Mouse (Mus musculus) liver, embryonic 16.5 days (tissue): ENCODE data around the gene Ankle1. TPM values are rescaled to one million over a fixed set of nuclear protein-coding genes. Genes with fewer than 3 reads are reported as not detected.

Experiments
- ATAC-seq: fragments of 200-750 bp; cut with Nextera tagmentation; 2 replicates; pipeline ENCODE4 v1.8.0; 2017; ENCODE audit warnings: low read depth, mild to moderate bottlenecking, moderate number of reproducible peaks, moderate library complexity
- H3K27ac ChIP-seq: fragments of 300-500 bp; sonication (generic); 2 replicates; pipeline ENCODE4 v1.5.1; 2014; ENCODE audit warnings: mild to moderate bottlenecking, low read length
- H3K27me3 ChIP-seq: fragments of 300-500 bp; sonication (generic); 2 replicates; pipeline ENCODE4 v1.6.1; 2014; ENCODE audit warnings: low read depth, low read length, mixed read lengths; ENCODE audit not compliant: control insufficient read depth, insufficient read depth
- H3K36me3 ChIP-seq: fragments of 300-500 bp; sonication (generic); 2 replicates; pipeline ENCODE4 v1.6.1; 2014; ENCODE audit warnings: mild to moderate bottlenecking; ENCODE audit not compliant: control insufficient read depth, insufficient read depth
- H3K4me1 ChIP-seq: fragments of 300-500 bp; sonication (generic); 2 replicates; pipeline ENCODE4 v1.6.1; 2014; ENCODE audit warnings: low read depth, low read length, mixed read lengths; ENCODE audit not compliant: control insufficient read depth
- H3K4me2 ChIP-seq: fragments of 300-500 bp; sonication (generic); 2 replicates; pipeline ENCODE4 v1.6.1; 2014; ENCODE audit warnings: low read depth, low read length, mixed read lengths
- H3K4me3 ChIP-seq: fragments of 300-500 bp; sonication (generic); 2 replicates; pipeline ENCODE4 v1.5.1; 2014; ENCODE audit warnings: low read depth, mild to moderate bottlenecking, low read length
- H3K9ac ChIP-seq: fragments of 300-500 bp; sonication (generic); 2 replicates; pipeline ENCODE4 v1.6.1; 2014; ENCODE audit warnings: low read depth, low read length
- H3K9me3 ChIP-seq: fragments of 300-500 bp; sonication (generic); replicated peaks from 2 replicates; pipeline ENCODE4 v1.6.1; 2016; ENCODE audit warnings: low read length; ENCODE audit not compliant: control insufficient read depth
- WGBS: fragments of 180-500 bp; shearing (Covaris S2); extraction: QIAGEN DNeasy Blood & Tissue Kit; methylation state at CpG from one replicate; pipeline ENCODE4 v1.1.7; 2014; ENCODE audit not compliant: insufficient replicate concordance; 5-methylcytosine and 5-hydroxymethylcytosine counted together
- polyA plus RNA-seq: library from polyadenylated mRNA; unstranded; fragments of >200 nt; fragmentation: Nextera tagmentation; extraction: Ambion mirVana; gene quantifications from 2 replicates; pipeline ENCODE4 v1.2.1, GENCODE M21; 2015

Gene Ankle1
- 39.8 and 48.1 TPM in 2 replicates for polyA plus RNA-seq

GRCm38 (mm10) chr8:71405401-71406098 lies at the start of gene Ankle1:
Ankle1 (plus strand) TSS chr8:71406010.
- Histone ChIP-seq H3K27me3 (no peaks in the 10 kb centered on the region), H3K27ac (peak within 1 kb of the TSS; percentile 74), H3K9ac (peak within 1 kb of the TSS; percentile 98), H3K4me1 (peaks cover 21% of the 10 kb centered on the region), H3K36me3 (peaks cover 30% of the 10 kb centered on the region), H3K4me2 (peak within 1 kb of the TSS; percentile 78), H3K4me3 (peak within 1 kb of the TSS; percentile 99), H3K9me3 (no peaks in the 10 kb centered on the region)
- WGBS, result 13% methylated on average over 33 of the region's 33 CpGs
- peak; percentile 91 for ATAC-seq

GRCm38 (mm10) chr8:71358026-71358425 lies 47.8 kb upstream of the Ankle1 start:
- Histone ChIP-seq H3K4me1 (no peaks in the 10 kb centered on the region), H3K9me3 (no peaks in the 10 kb centered on the region), H3K4me3 (no peak overlapping the region), H3K9ac (no peak overlapping the region), H3K27me3 (no peaks in the 10 kb centered on the region), H3K36me3 (peaks cover 11% of the 10 kb centered on the region), H3K27ac (no peak overlapping the region), H3K4me2 (no peak overlapping the region)
- no peak for ATAC-seq
- 72% methylated on average over 3 of the region's 3 CpGs for WGBS

- WGBS, result under 1% methylated on average over 56 of the region's 56 CpGs
- Histone ChIP-seq H3K4me1 (peaks cover 30% of the 10 kb centered on the region), H3K4me3 (peak within 1 kb of the TSS; percentile 66), H3K4me2 (peak within 1 kb of the TSS; percentile 83), H3K36me3 (no peaks in the 10 kb centered on the region; the same call in 1 of the 2 replicates), H3K27ac (peak within 1 kb of the TSS; percentile 83), H3K9me3 (no peaks in the 10 kb centered on the region), H3K9ac (peak within 1 kb of the TSS; percentile 57), H3K27me3 (no peaks in the 10 kb centered on the region)
- ATAC-seq, result peak; percentile 66
Measured at GRCm38 (mm10) chr8:71366771-71367528, 38.9 kb upstream of the Ankle1 start, which contains the start of gene Use1. Use1 (plus strand) TSS chr8:71366848.

GRCm38 (mm10) chr8:71367529-71368176 lies 38.2 kb upstream of the Ankle1 start:
- H3K9me3 ChIP-seq, result no peaks in the 10 kb centered on the region
- WGBS, result 34% methylated on average over 17 of the region's 17 CpGs
- peak overlapping the region; percentile 78 for H3K4me2 ChIP-seq
- H3K27ac ChIP-seq, result peak overlapping the region; percentile 83
- peaks cover 30% of the 10 kb centered on the region for H3K4me1 ChIP-seq
- H3K36me3 ChIP-seq, result no peaks in the 10 kb centered on the region; the same call in 1 of the 2 replicates
- peak overlapping the region; percentile 57 for H3K9ac ChIP-seq
- no peak for ATAC-seq
- H3K4me3 ChIP-seq, result peak overlapping the region; percentile 66
- no peaks in the 10 kb centered on the region for H3K27me3 ChIP-seq

- peak overlapping the region; percentile 66; the same call in 1 of the 2 replicates for H3K4me3 ChIP-seq
- H3K9me3 ChIP-seq, result no peaks in the 10 kb centered on the region
- H3K4me2 ChIP-seq, result peak overlapping the region; percentile 78; the same call in 1 of the 2 replicates
- no peaks in the 10 kb centered on the region for H3K27me3 ChIP-seq
- no peak for ATAC-seq
- H3K4me1 ChIP-seq, result peaks cover 30% of the 10 kb centered on the region
- no peak overlapping the region for H3K27ac ChIP-seq
- H3K9ac ChIP-seq, result no peak overlapping the region; the same call in 1 of the 2 replicates
- H3K36me3 ChIP-seq, result no peaks in the 10 kb centered on the region; the same call in 1 of the 2 replicates
Measured at GRCm38 (mm10) chr8:71368366-71368765, 37.4 kb upstream of the Ankle1 start.

GRCm38 (mm10) chr8:71369040-71369718 lies 36.6 kb upstream of the Ankle1 start:
- no peak for ATAC-seq
- WGBS, result 79% methylated on average over 10 of the region's 10 CpGs
- Histone ChIP-seq H3K4me2 (no peak overlapping the region), H3K9ac (no peak overlapping the region), H3K27me3 (no peaks in the 10 kb centered on the region), H3K36me3 (no peaks in the 10 kb centered on the region; the same call in 1 of the 2 replicates), H3K9me3 (no peaks in the 10 kb centered on the region), H3K27ac (no peak overlapping the region), H3K4me3 (no peak overlapping the region), H3K4me1 (peaks cover 30% of the 10 kb centered on the region)

- Histone ChIP-seq H3K27me3 (no peaks in the 10 kb centered on the region), H3K9me3 (no peaks in the 10 kb centered on the region), H3K9ac (peak overlapping the region; percentile 4; the same call in 1 of the 2 replicates), H3K27ac (no peak overlapping the region; the same call in 1 of the 2 replicates), H3K4me1 (peaks cover 38% of the 10 kb centered on the region), H3K36me3 (no peaks in the 10 kb centered on the region; the same call in 1 of the 2 replicates), H3K4me3 (peak overlapping the region; percentile 85), H3K4me2 (peak overlapping the region; percentile 56)
- no peak for ATAC-seq
- WGBS, result 9% methylated on average over 5 of the region's 5 CpGs
Measured at GRCm38 (mm10) chr8:71370711-71371235, 35.0 kb upstream of the Ankle1 start.

- no peaks in the 10 kb centered on the region; the same call in 1 of the 2 replicates for H3K36me3 ChIP-seq
- H3K9me3 ChIP-seq, result no peaks in the 10 kb centered on the region
- peak within 1 kb of the TSS; percentile 85 for H3K4me3 ChIP-seq
- under 1% methylated on average over 66 of the region's 68 CpGs for WGBS
- H3K27ac ChIP-seq, result peak within 1 kb of the TSS; percentile 90
- ATAC-seq, result peak; percentile 89
- H3K4me2 ChIP-seq, result peak within 1 kb of the TSS; percentile 56
- H3K4me1 ChIP-seq, result peaks cover 41% of the 10 kb centered on the region
- H3K27me3 ChIP-seq, result peaks cover 5% of the 10 kb centered on the region; the same call in 1 of the 2 replicates
- H3K9ac ChIP-seq, result peak within 1 kb of the TSS; percentile 83
Measured at GRCm38 (mm10) chr8:71371236-71371848, 34.5 kb upstream of the Ankle1 start, which contains the start of gene Ocel1. Ocel1 (plus strand) TSS chr8:71371298.
